8 mouse cellular contexts compared by ENCODE assay signal in the genomic region with DNA sequence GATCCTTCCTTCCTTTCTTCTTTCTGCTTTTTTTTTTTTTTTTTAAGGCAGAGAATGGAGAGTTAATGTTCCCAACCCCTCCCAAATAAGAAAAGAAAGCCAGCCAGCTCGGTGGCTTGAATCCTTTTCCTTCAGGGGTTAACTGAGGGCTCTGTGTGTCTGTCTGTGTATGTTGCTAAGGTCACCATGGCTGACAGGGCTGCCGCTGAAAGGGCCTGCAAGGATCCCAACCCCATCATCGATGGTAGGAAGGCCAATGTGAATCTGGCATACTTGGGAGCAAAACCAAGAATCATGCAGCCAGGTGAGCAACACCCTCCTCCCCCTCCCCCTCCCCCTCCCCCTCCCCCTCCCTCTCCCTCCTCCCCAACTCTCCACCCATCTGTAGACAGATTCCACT. TPM values are rescaled to one million over a fixed set of nuclear protein-coding genes. Genes with fewer than 3 reads are reported as not detected.
DNase-seq lines count a peak whose midpoint lies in the region; ATAC-seq and TF ChIP-seq lines count a peak whose summit lies in the region.

No protein-coding gene starts in this region.

- H3K4me3 ChIP-seq in neural tube, embryonic 11.5 days (ENCODE audit: low read depth, low read length): peak overlapping the region; percentile 69
- peak overlapping the region; percentile 68 for H3K4me3 ChIP-seq in forebrain, embryonic 16.5 days (replicated peaks; ENCODE audit: low read length)
- H3K4me3 ChIP-seq in limb, embryonic 10.5 days: peak overlapping the region; percentile 65; the same call in 1 of the 2 replicates
- peak overlapping the region; percentile 23 for H3K4me3 ChIP-seq in stomach, embryonic 15.5 days (replicated peaks)
- H3K4me3 ChIP-seq in thymus, adult 2 months (ENCODE audit: control insufficient read depth, insufficient read depth, low read length): no peak overlapping the region

- DNase-seq in neural tube, embryonic 11.5 days (ENCODE audit: low spot score): peak; percentile 31
- DNase-seq in neural tube, embryonic 10.5 days (ENCODE audit: extremely low spot score, low spot score): no peak
- DNase-seq in limb, embryonic 10.5 days (ENCODE audit: low spot score): no peak
- DNase-seq in cerebellum, adult 11-12 months: no peak
- no peak for DNase-seq in thymus, adult 2 months
- no peak for DNase-seq in right cerebral cortex, adult 18-20 months

- no peaks in the 10 kb centered on the region for H3K9me3 ChIP-seq in neural tube, embryonic 11.5 days (ENCODE audit: control insufficient read depth, low read length)
- H3K9me3 ChIP-seq in forebrain, embryonic 16.5 days (ENCODE audit: control insufficient read depth, low read length): no peaks in the 10 kb centered on the region
- H3K9me3 ChIP-seq in limb, embryonic 10.5 days (replicated peaks): no peaks in the 10 kb centered on the region
- H3K9me3 ChIP-seq in stomach, embryonic 15.5 days: no peaks in the 10 kb centered on the region

- H3K36me3 ChIP-seq in neural tube, embryonic 11.5 days (ENCODE audit: control insufficient read depth, insufficient read depth, low read length): no peaks in the 10 kb centered on the region
- peaks cover 2% of the 10 kb centered on the region for H3K36me3 ChIP-seq in forebrain, embryonic 16.5 days (ENCODE audit: control insufficient read depth, insufficient read depth)
- no peaks in the 10 kb centered on the region for H3K36me3 ChIP-seq in limb, embryonic 10.5 days
- no peaks in the 10 kb centered on the region for H3K36me3 ChIP-seq in stomach, embryonic 15.5 days
- no peaks in the 10 kb centered on the region for H3K36me3 ChIP-seq in thymus, adult 2 months (ENCODE audit: control insufficient read depth, insufficient read depth, low read length)

- no peak overlapping the region for H3K27ac ChIP-seq in neural tube, embryonic 11.5 days (ENCODE audit: low read depth, low read length)
- peak overlapping the region; percentile 58 for H3K27ac ChIP-seq in forebrain, embryonic 16.5 days (ENCODE audit: low read length)
- H3K27ac ChIP-seq in limb, embryonic 10.5 days: no peak overlapping the region
- no peak overlapping the region for H3K27ac ChIP-seq in stomach, embryonic 15.5 days
- H3K27ac ChIP-seq in thymus, adult 2 months (ENCODE audit: control insufficient read depth, insufficient read depth, low read length): no peak overlapping the region

- no peak for TF ChIP-seq POLR2A in thymus, adult 2 months (IDR thresholded peaks at IDR 0.05; ENCODE audit: control insufficient read depth, extremely low read depth, insufficient read depth, low read length, poor library complexity)

- H3K4me1 ChIP-seq in neural tube, embryonic 11.5 days (ENCODE audit: control insufficient read depth, insufficient read depth, low read length): peaks cover 3% of the 10 kb centered on the region; the same call in 1 of the 2 replicates
- peaks cover 12% of the 10 kb centered on the region for H3K4me1 ChIP-seq in forebrain, embryonic 16.5 days (replicated peaks; ENCODE audit: control insufficient read depth, insufficient read depth, low read length)
- H3K4me1 ChIP-seq in limb, embryonic 10.5 days: peaks cover 19% of the 10 kb centered on the region
- peaks cover 6% of the 10 kb centered on the region; the same call in 1 of the 2 replicates for H3K4me1 ChIP-seq in stomach, embryonic 15.5 days
- H3K4me1 ChIP-seq in thymus, adult 2 months (replicated peaks; ENCODE audit: control insufficient read depth, insufficient read depth, low read length): peaks cover 12% of the 10 kb centered on the region

- no peaks in the 10 kb centered on the region for H3K27me3 ChIP-seq in neural tube, embryonic 11.5 days (ENCODE audit: control insufficient read depth, insufficient read depth, low read length)
- H3K27me3 ChIP-seq in forebrain, embryonic 16.5 days (replicated peaks; ENCODE audit: control insufficient read depth, insufficient read depth, low read length): no peaks in the 10 kb centered on the region
- H3K27me3 ChIP-seq in limb, embryonic 10.5 days (ENCODE audit: low read depth, poor library complexity, severe bottlenecking): peaks cover 27% of the 10 kb centered on the region
- H3K27me3 ChIP-seq in stomach, embryonic 15.5 days (replicated peaks): no peaks in the 10 kb centered on the region
- H3K27me3 ChIP-seq in thymus, adult 2 months (ENCODE audit: control insufficient read depth, insufficient read depth, low read length): peaks cover 12% of the 10 kb centered on the region

- no peak for ATAC-seq in neural tube, embryonic 11.5 days (ENCODE audit: insufficient read depth, low FRiP score, low TSS enrichment)
- ATAC-seq in forebrain, embryonic 16.5 days: no peak
- no peak for ATAC-seq in stomach, embryonic 15.5 days (ENCODE audit: insufficient read depth, low FRiP score, low read depth)

- H3K9ac ChIP-seq in neural tube, embryonic 11.5 days (ENCODE audit: low read length): no peak overlapping the region
- H3K9ac ChIP-seq in forebrain, embryonic 16.5 days (replicated peaks; ENCODE audit: low read depth, low read length): peak overlapping the region; percentile 59
- no peak overlapping the region for H3K9ac ChIP-seq in stomach, embryonic 15.5 days

- no peak for TF ChIP-seq CTCF in thymus, adult 2 months (IDR thresholded peaks at IDR 0.05; ENCODE audit: borderline replicate concordance, control insufficient read depth, extremely low read depth, insufficient read depth, low read length, poor library complexity)

- WGBS in neural tube, embryonic 11.5 days: 10% methylated on average over 3 of the region's 3 CpGs
- 4% methylated on average over 3 of the region's 3 CpGs for WGBS in forebrain, embryonic 16.5 days
- WGBS in limb, embryonic 10.5 days: 6% methylated on average over 3 of the region's 3 CpGs
- 30% methylated on average over 3 of the region's 3 CpGs for WGBS in stomach, embryonic 15.5 days
- WGBS in thymus, adult 2 months: 72% methylated on average over 3 of the region's 3 CpGs

- peak overlapping the region; percentile 88 for H3K4me2 ChIP-seq in neural tube, embryonic 11.5 days (ENCODE audit: low read depth)
- peak overlapping the region; percentile 98 for H3K4me2 ChIP-seq in forebrain, embryonic 16.5 days (ENCODE audit: low read length)
- H3K4me2 ChIP-seq in stomach, embryonic 15.5 days: peak overlapping the region; percentile 32

RNA-seq across cellular contexts. Expression of a gene that starts 1.9 kb away (rescaled TPM):
- 6.2 TPM in 2 replicates for polyA plus RNA-seq in neural tube, embryonic 11.5 days (2014; fragmentation: Nextera tagmentation; extraction: Ambion mirVana)
- polyA plus RNA-seq in forebrain, embryonic 16.5 days (2015; fragmentation: Nextera tagmentation; extraction: Ambion mirVana): 8.2 and 8.4 TPM in 2 replicates
- polyA plus RNA-seq in limb, embryonic 10.5 days (2016; fragmentation: Nextera tagmentation; extraction: Ambion mirVana): 0.46 and 0.79 TPM in 2 replicates
- polyA plus RNA-seq in stomach, embryonic 15.5 days (2015; fragmentation: Nextera tagmentation; extraction: Ambion mirVana): 2.2 and 2.3 TPM in 2 replicates
- polyA plus RNA-seq in thymus, adult 2 months (2012; rRNA removed): 21.0 and 52.4 TPM in 2 replicates

Comparison
In these comparisons a context has a peak if more than half of its experiments do, and no peak if none do; other contexts are left out.
1. H3K4me2 ChIP-seq: peak in every context shown above with its lines; median percentile 98 in forebrain, embryonic 16.5 days; 88 in neural tube, embryonic 11.5 days; 32 in stomach, embryonic 15.5 days.